Mouse (Mus musculus) megakaryocyte, embryonic 14.5 days (primary cell): ENCODE measurements around the gene Defb43.

Experiments
- FLI1 ChIP-seq: IDR thresholded peaks from 2 replicates; pipeline ENCODE4 v1.6.1; 2012; ENCODE audit warnings: low read length, inconsistent platforms, mixed read lengths
- GATA1 ChIP-seq: IDR thresholded peaks from 3 replicates; pipeline ENCODE4 v1.6.1; 2012; ENCODE audit warnings: mixed read lengths, low read length, inconsistent platforms, borderline replicate concordance

DNA sequence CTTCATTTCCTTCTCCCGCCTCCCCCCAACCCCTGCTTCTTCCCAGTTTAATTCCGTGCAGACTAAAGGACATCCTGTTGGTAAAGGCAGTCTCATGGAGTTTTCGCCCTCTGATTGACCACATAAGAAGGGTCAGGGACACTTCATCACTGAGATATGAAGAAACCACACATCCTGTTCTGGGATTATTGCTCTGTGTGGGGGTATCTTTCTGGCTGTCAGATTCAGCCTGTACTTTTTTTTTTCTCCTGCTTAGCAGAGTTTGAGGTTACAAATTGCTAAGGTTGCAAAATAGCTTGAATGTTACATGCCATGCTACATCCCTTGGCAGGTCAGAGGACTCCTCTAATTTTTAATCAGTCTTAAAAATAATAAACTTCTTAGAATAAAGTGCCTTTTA, 20.3 kb upstream of the Defb43 start:
- TF ChIP-seq GATA1 (no peak), FLI1 (no peak)
